Mouse (Mus musculus): ENCODE results near the gene Nhsl2. TPM values are rescaled to one million over a fixed set of nuclear protein-coding genes. Genes with fewer than 3 reads are reported as not detected.
A peak's percentile ranks its signal among the peaks of the same experiment; 100 is the strongest.

The Nhsl2 gene
- polyA plus RNA-seq, 1 experiment from 2014 or later, result 17.2 TPM

DNA sequence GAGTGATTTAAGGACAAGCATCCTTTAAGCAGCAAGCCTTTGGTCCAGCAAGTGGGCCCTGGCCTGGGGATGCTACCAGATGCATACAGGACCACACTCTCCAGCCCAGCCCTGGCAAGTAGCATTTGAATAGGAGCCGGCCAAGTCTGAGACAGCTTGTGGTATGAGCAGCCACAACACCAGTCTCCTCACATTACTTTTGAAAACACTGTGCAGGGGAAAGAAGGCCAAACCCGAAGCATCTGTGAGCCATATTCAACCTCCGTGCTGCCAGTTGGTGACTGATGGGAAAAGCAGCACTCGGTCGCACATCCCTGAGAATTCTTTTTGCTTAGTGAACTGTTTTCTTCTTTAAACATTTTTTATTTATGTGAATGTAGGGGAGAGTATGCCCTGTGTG is 81.8 kb downstream of the Nhsl2 start:
- no peak overlapping the region for H3K4me3 ChIP-seq (ENCODE audit: low read depth, low read length)
- H3K9ac ChIP-seq (ENCODE audit: low read depth, low read length), result no peak overlapping the region
- no peaks in the 10 kb centered on the region; the same call in 1 of the 2 replicates for H3K4me1 ChIP-seq (ENCODE audit: control insufficient read depth, insufficient read depth, low read length)
- H3K9me3 ChIP-seq (replicated peaks; ENCODE audit: control insufficient read depth, low read length), result no peaks in the 10 kb centered on the region
- H3K36me3 ChIP-seq (ENCODE audit: control insufficient read depth, insufficient read depth, low read length), result no peaks in the 10 kb centered on the region
- H3K27me3 ChIP-seq (ENCODE audit: control insufficient read depth, insufficient read depth, low read length), result peaks cover 5% of the 10 kb centered on the region
- no peak overlapping the region for H3K4me2 ChIP-seq
- H3K27ac ChIP-seq (ENCODE audit: low read depth, low read length), result no peak overlapping the region
- WGBS (ENCODE audit: insufficient replicate concordance), result 72% methylated on average over 5 of the region's 5 CpGs
- no peak for ATAC-seq (replicated peaks; ENCODE audit: insufficient number of reproducible peaks, low FRiP score, low TSS enrichment)

DNA sequence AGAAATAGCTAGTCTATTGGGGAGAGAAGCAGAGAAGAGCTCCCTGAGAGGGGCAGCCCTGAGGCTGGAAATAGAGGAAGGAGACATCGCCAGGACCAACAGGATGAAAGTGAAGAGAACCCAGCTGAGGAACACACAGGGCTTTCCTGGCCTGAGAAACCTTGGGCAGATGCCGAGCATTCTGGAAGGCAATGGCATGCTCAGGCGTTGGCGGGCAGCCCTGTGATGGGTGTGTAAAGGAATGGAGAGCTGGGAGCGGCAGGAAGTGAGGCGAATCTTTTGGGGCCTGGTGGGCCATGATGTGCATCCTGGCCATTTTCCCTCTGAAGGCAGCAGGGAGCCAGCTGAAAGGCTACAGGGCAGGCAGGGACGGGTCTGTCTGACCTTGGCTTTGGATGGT is 83.1 kb downstream of the Nhsl2 start:
- H3K27me3 ChIP-seq (ENCODE audit: control insufficient read depth, insufficient read depth, low read length), result peaks cover 5% of the 10 kb centered on the region
- H3K9me3 ChIP-seq (replicated peaks; ENCODE audit: control insufficient read depth, low read length), result no peaks in the 10 kb centered on the region
- no peak for ATAC-seq (replicated peaks; ENCODE audit: insufficient number of reproducible peaks, low FRiP score, low TSS enrichment)
- H3K4me3 ChIP-seq (ENCODE audit: low read depth, low read length), result no peak overlapping the region
- H3K9ac ChIP-seq (ENCODE audit: low read depth, low read length), result no peak overlapping the region
- no peak overlapping the region for H3K27ac ChIP-seq (ENCODE audit: low read depth, low read length)
- no peaks in the 10 kb centered on the region; the same call in 1 of the 2 replicates for H3K4me1 ChIP-seq (ENCODE audit: control insufficient read depth, insufficient read depth, low read length)
- no peaks in the 10 kb centered on the region for H3K36me3 ChIP-seq (ENCODE audit: control insufficient read depth, insufficient read depth, low read length)
- H3K4me2 ChIP-seq, result no peak overlapping the region
- WGBS (ENCODE audit: insufficient replicate concordance), result 72% methylated on average over 7 of the region's 7 CpGs

DNA sequence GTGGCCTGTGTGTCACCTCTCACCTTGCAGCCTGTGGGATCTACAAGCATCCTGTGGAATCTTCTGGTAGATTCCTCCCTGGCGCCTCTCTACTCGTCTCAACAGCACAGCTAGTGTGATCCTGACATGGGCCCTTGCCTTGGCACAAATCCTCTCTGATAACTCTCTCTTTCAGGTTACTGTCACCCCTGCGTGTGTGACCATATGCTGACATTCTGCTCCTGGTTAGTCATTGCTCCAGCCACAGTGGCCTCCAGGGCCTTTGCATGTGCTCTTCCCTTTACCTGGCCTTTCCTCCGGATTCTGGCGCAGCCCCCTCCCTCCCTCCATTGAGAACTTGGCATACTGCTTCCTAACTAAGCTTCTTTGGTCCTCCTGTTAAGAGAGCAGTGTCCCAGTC is 84.2 kb downstream of the Nhsl2 start:
- H3K27ac ChIP-seq (ENCODE audit: low read depth, low read length), result no peak overlapping the region
- no peaks in the 10 kb centered on the region for H3K36me3 ChIP-seq (ENCODE audit: control insufficient read depth, insufficient read depth, low read length)
- H3K9me3 ChIP-seq (replicated peaks; ENCODE audit: control insufficient read depth, low read length), result no peaks in the 10 kb centered on the region
- peaks cover 5% of the 10 kb centered on the region for H3K27me3 ChIP-seq (ENCODE audit: control insufficient read depth, insufficient read depth, low read length)
- no peaks in the 10 kb centered on the region; the same call in 1 of the 2 replicates for H3K4me1 ChIP-seq (ENCODE audit: control insufficient read depth, insufficient read depth, low read length)
- H3K4me2 ChIP-seq, result no peak overlapping the region
- no peak for ATAC-seq (replicated peaks; ENCODE audit: insufficient number of reproducible peaks, low FRiP score, low TSS enrichment)
- H3K4me3 ChIP-seq (ENCODE audit: low read depth, low read length), result no peak overlapping the region
- H3K9ac ChIP-seq (ENCODE audit: low read depth, low read length), result no peak overlapping the region
- 71% methylated on average over 5 of the region's 5 CpGs for WGBS (ENCODE audit: insufficient replicate concordance)

DNA sequence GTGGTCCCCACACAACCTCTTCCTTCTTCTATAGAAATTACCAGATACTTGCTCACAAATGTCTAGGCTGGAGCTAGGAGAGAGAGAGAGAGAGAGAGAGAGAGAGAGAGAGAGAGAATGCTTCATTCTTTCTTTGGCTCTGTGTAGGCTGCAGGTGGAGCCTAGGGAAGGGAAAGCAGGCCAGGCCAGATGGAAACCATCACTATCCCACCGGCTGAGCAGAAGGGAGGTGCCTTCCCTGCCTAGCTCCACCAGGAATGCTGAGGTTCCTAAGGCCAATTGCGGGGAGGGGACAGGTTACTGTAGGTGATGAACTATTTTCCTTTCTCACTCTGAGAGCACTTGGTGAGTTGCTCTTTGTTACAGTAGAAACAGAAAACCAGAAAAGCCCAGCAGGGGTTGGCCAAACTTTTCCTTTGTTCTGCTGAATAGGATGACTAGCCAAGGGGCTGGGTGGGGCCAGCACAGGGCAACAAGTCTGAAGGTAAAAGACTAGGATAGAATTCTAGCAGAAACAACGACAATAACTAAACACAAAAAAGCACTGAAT is 86.2 kb downstream of the Nhsl2 start:
- WGBS (ENCODE audit: insufficient replicate concordance), result 44% methylated on average over 3 of the region's 3 CpGs
- Histone ChIP-seq H3K36me3 (ENCODE audit: control insufficient read depth, insufficient read depth, low read length) (no peaks in the 10 kb centered on the region), H3K9ac (ENCODE audit: low read depth, low read length) (no peak overlapping the region), H3K9me3 (replicated peaks; ENCODE audit: control insufficient read depth, low read length) (no peaks in the 10 kb centered on the region), H3K4me1 (ENCODE audit: control insufficient read depth, insufficient read depth, low read length) (no peaks in the 10 kb centered on the region; the same call in 1 of the 2 replicates), H3K27ac (ENCODE audit: low read depth, low read length) (no peak overlapping the region), H3K4me2 (no peak overlapping the region), H3K4me3 (ENCODE audit: low read depth, low read length) (no peak overlapping the region), H3K27me3 (ENCODE audit: control insufficient read depth, insufficient read depth, low read length) (no peaks in the 10 kb centered on the region; the same call in 1 of the 2 replicates)
- no peak for ATAC-seq (replicated peaks; ENCODE audit: insufficient number of reproducible peaks, low FRiP score, low TSS enrichment)

DNA sequence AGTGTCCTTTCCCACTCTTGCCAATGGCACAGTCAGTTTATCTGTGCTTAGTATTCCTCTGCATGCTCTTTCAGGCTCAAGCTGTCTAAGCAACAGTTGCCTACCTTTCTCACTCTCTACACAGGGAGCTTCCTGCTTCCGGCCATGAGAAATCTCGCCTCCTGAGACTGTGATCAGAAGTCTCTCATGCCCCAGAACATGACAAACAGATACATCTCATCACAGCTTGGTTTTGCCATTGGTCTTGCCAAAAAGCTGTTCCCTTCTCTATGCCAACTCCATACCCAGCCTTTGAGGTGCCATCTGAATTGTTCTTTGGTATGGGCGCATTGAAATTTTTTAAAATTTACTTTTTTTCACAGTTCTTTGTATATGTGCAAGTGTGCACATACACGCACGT is 90.3 kb downstream of the Nhsl2 start:
- Histone ChIP-seq H3K9me3 (replicated peaks; ENCODE audit: control insufficient read depth, low read length) (no peaks in the 10 kb centered on the region), H3K4me2 (no peak overlapping the region), H3K9ac (ENCODE audit: low read depth, low read length) (no peak overlapping the region), H3K27ac (ENCODE audit: low read depth, low read length) (no peak overlapping the region), H3K4me3 (ENCODE audit: low read depth, low read length) (no peak overlapping the region), H3K4me1 (ENCODE audit: control insufficient read depth, insufficient read depth, low read length) (no peaks in the 10 kb centered on the region; the same call in 1 of the 2 replicates), H3K36me3 (ENCODE audit: control insufficient read depth, insufficient read depth, low read length) (no peaks in the 10 kb centered on the region), H3K27me3 (ENCODE audit: control insufficient read depth, insufficient read depth, low read length) (peaks cover 6% of the 10 kb centered on the region; the same call in 1 of the 2 replicates)
- ATAC-seq (replicated peaks; ENCODE audit: insufficient number of reproducible peaks, low FRiP score, low TSS enrichment), result no peak
- 73% methylated on average over 5 of the region's 5 CpGs for whole genome bisulfite sequencing (ENCODE audit: insufficient replicate concordance)

DNA sequence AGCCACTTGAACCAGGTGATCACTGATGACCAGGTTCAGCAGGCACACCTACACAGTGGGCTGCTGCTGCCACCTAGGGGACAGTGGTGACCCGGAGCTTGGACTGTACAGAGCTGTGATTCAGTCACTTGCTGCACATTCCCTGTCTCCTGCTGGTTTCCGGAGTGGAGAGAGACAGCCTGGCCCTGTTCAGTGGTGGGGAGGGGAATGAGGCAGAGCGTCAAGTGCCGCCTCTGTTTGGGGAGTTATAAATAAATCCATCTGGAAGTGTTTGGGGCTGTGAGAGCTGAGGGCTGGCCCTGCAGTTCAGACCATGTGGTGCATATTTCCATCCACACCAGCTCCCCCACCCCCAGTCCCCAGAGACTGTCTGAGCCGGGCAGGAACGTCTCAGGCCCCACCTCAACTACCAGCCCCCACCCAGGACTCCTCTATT is 93.3 kb downstream of the Nhsl2 start:
- peaks cover 6% of the 10 kb centered on the region; the same call in 1 of the 2 replicates for H3K27me3 ChIP-seq (ENCODE audit: control insufficient read depth, insufficient read depth, low read length)
- 13% methylated on average over 6 of the region's 6 CpGs for WGBS (ENCODE audit: insufficient replicate concordance)

DNA sequence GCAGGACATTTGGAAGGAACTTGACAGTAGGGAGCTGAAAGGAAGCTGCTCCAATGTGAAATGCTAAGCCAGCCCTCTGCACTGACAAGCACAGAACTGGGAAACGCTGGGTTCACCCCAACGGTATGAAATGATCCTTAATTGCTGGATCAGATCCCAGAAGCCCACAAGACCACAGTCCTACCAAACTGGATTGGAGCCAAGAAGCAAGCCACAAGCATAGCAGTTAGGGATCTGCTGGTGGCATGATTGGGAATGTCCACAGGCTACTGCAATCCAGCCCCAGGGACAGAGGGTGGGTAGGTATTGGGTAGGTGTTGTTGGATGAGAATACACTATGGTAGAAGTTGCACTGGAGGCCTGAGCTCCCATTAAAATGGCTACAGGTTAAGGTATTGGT is 94.6 kb downstream of the Nhsl2 start:
- no peaks in the 10 kb centered on the region; the same call in 1 of the 2 replicates for H3K4me1 ChIP-seq (ENCODE audit: control insufficient read depth, insufficient read depth, low read length)
- 75% methylated on average over 2 of the region's 2 CpGs for WGBS (ENCODE audit: insufficient replicate concordance)
- H3K4me2 ChIP-seq, result no peak overlapping the region
- ATAC-seq (replicated peaks; ENCODE audit: insufficient number of reproducible peaks, low FRiP score, low TSS enrichment), result no peak
- 0 out of 2 replicates have a peak, but pooled peaks cover 6% of the 10 kb centered on the region for H3K27me3 ChIP-seq (ENCODE audit: control insufficient read depth, insufficient read depth, low read length)
- H3K27ac ChIP-seq (ENCODE audit: low read depth, low read length), result no peak overlapping the region
- no peak overlapping the region for H3K4me3 ChIP-seq (ENCODE audit: low read depth, low read length)
- H3K9me3 ChIP-seq (replicated peaks; ENCODE audit: control insufficient read depth, low read length), result no peaks in the 10 kb centered on the region
- H3K36me3 ChIP-seq (ENCODE audit: control insufficient read depth, insufficient read depth, low read length), result no peaks in the 10 kb centered on the region
- H3K9ac ChIP-seq (ENCODE audit: low read depth, low read length), result no peak overlapping the region

More for the DNA sequence above, 93.3 kb downstream of the Nhsl2 start:
- H3K27ac ChIP-seq (ENCODE audit: low read depth, low read length), result peak overlapping the region; percentile 66
- peak; percentile 83 for ATAC-seq (replicated peaks; ENCODE audit: insufficient number of reproducible peaks, low FRiP score, low TSS enrichment)
- no peak overlapping the region; the same call in 1 of the 2 replicates for H3K4me2 ChIP-seq
- H3K4me3 ChIP-seq (ENCODE audit: low read depth, low read length), result no peak overlapping the region
- H3K9me3 ChIP-seq (replicated peaks; ENCODE audit: control insufficient read depth, low read length), result no peaks in the 10 kb centered on the region
- H3K4me1 ChIP-seq (ENCODE audit: control insufficient read depth, insufficient read depth, low read length), result no peaks in the 10 kb centered on the region; the same call in 1 of the 2 replicates
- H3K9ac ChIP-seq (ENCODE audit: low read depth, low read length), result no peak overlapping the region
- H3K36me3 ChIP-seq (ENCODE audit: control insufficient read depth, insufficient read depth, low read length), result no peaks in the 10 kb centered on the region

DNA sequence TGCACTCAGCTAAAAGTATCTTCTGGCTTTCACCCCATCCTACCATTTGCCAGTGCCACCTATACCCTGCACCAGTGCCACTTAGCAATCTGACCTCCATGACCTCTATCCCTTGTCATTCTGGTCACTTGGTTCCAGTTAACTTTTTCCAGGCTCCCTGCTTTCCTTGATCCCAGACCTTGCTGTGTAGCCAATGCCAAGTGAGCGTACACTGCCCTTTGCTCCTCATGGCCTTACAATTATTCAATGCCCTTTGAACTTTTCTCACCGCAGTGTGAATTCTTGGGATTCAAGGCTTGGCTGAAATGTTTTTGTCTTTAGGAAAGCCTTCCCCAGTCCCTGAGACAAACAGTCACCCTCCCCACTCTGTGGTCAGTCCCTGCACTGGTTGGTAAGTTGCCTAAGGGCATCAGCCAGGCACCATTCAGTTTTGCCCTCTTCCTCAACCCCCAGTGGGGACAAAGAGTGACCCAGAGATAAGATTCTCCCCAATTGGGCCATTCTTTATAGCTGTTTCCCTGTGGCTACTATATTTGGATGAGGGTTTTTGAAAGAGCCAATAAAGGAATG is 95.7 kb downstream of the Nhsl2 start:
- 88% methylated on average over 2 of the region's 2 CpGs for WGBS (ENCODE audit: insufficient replicate concordance)

DNA sequence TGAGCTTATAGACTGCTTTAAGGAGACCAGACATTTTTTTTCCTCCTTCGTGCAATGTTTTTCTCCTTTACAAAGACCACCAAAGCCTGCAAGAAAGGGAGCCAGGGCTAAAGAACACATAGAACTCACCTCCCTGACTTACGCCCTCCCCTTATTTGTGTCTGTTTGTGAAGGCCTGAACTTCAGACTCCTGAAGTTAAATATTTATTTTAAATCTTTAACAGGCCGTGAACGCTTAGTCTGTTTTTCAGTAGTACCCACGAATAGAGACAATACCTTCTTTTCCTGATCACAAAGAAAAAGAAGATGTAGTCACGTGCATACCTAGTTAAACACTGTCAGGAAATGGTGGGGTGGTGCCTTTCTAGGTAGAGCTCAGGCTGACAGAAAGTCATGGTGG is 103.3 kb downstream of the Nhsl2 start:
- Histone ChIP-seq H3K27me3 (ENCODE audit: control insufficient read depth, insufficient read depth, low read length) (peaks cover 8% of the 10 kb centered on the region), H3K27ac (ENCODE audit: low read depth, low read length) (no peak overlapping the region), H3K4me3 (ENCODE audit: low read depth, low read length) (no peak overlapping the region), H3K9me3 (replicated peaks; ENCODE audit: control insufficient read depth, low read length) (no peaks in the 10 kb centered on the region), H3K36me3 (ENCODE audit: control insufficient read depth, insufficient read depth, low read length) (no peaks in the 10 kb centered on the region), H3K9ac (ENCODE audit: low read depth, low read length) (no peak overlapping the region), H3K4me1 (ENCODE audit: control insufficient read depth, insufficient read depth, low read length) (no peaks in the 10 kb centered on the region), H3K4me2 (no peak overlapping the region)
- 87% methylated on average over 6 of the region's 6 CpGs for WGBS (ENCODE audit: insufficient replicate concordance)
- ATAC-seq (replicated peaks; ENCODE audit: insufficient number of reproducible peaks, low FRiP score, low TSS enrichment), result no peak

More for the DNA sequence above, 95.7 kb downstream of the Nhsl2 start:
- H3K9me3 ChIP-seq (replicated peaks; ENCODE audit: control insufficient read depth, low read length), result no peaks in the 10 kb centered on the region
- no peaks in the 10 kb centered on the region; the same call in 1 of the 2 replicates for H3K4me1 ChIP-seq (ENCODE audit: control insufficient read depth, insufficient read depth, low read length)
- H3K4me2 ChIP-seq, result no peak overlapping the region
- no peaks in the 10 kb centered on the region for H3K36me3 ChIP-seq (ENCODE audit: control insufficient read depth, insufficient read depth, low read length)
- H3K27me3 ChIP-seq (ENCODE audit: control insufficient read depth, insufficient read depth, low read length), result 0 out of 2 replicates have a peak, but pooled peaks cover 6% of the 10 kb centered on the region
- ATAC-seq (replicated peaks; ENCODE audit: insufficient number of reproducible peaks, low FRiP score, low TSS enrichment), result no peak
- no peak overlapping the region for H3K9ac ChIP-seq (ENCODE audit: low read depth, low read length)
- H3K4me3 ChIP-seq (ENCODE audit: low read depth, low read length), result no peak overlapping the region
- no peak overlapping the region for H3K27ac ChIP-seq (ENCODE audit: low read depth, low read length)

Data from heart, embryonic 11.5 days (tissue).